Mouse (Mus musculus) hindlimb bud, embryonic 11.5 days (tissue): ENCODE data around the gene Gm7324.
"Not testable (repeated sequence)": the region's sequence is repeated elsewhere in the genome, so short reads cannot be mapped to it uniquely, and the experiment has no call there.

Source experiments
- DNase-seq: peaks from one replicate; pipeline ENCODE4 v3.0.0-alpha.2; 2012; ENCODE audit warnings: low read depth, low spot score; ENCODE audit errors: extremely low spot score

The Gm7324 gene

GRCm38 (mm10) chr14:43697621-43698020 lies at the start of gene Gm7324:
Gene Gm7324, plus strand, starts transcription at chr14:43697828.
- not testable (repeated sequence) for DNase-seq

- not testable (repeated sequence) for DNase-seq
Observed at GRCm38 (mm10) chr14:43677099-43677498, 20.5 kb upstream of the Gm7324 start, which contains the start of gene Gm8165. Gene Gm8165, minus strand, starts transcription at chr14:43677199.

- not testable (repeated sequence) for DNase-seq
Observed at GRCm38 (mm10) chr14:43727385-43727784, 29.8 kb downstream of the Gm7324 start, which contains the start of gene Gm16506. Gene Gm16506, minus strand, starts transcription at chr14:43727485.

GRCm38 (mm10) chr14:43747566-43747965 lies 49.9 kb downstream of the Gm7324 start, which contains the start of gene Gm6526:
Gene Gm6526, plus strand, starts transcription at chr14:43747866.
- DNase-seq = not testable (repeated sequence)
